Mouse (Mus musculus) megakaryocyte, embryonic 14.5 days (primary cell): ENCODE results near the gene Saa2. TPM values are rescaled to one million over a fixed set of nuclear protein-coding genes. Genes with fewer than 3 reads are reported as not detected.

Experiments used
- H3K27me3 ChIP-seq: replicated peaks from 2 replicates; pipeline ENCODE3; 2012; ENCODE audit warnings: inconsistent platforms
- H3K36me3 ChIP-seq: replicated peaks from 2 replicates; pipeline ENCODE3; 2012; ENCODE audit warnings: low read length, inconsistent platforms, mixed read lengths
- H3K4me1 ChIP-seq: 2 replicates; pipeline ENCODE4 v1.6.1; 2012; ENCODE audit warnings: inconsistent platforms
- H3K4me3 ChIP-seq: replicated peaks from 2 replicates; pipeline ENCODE3; 2012; ENCODE audit warnings: moderate library complexity, mild to moderate bottlenecking, inconsistent platforms
- H3K9me3 ChIP-seq: 2 replicates; pipeline ENCODE4 v1.6.1; 2012; ENCODE audit warnings: inconsistent platforms
- FLI1 ChIP-seq: IDR thresholded peaks from 2 replicates; pipeline ENCODE4 v1.6.1; 2012; ENCODE audit warnings: low read length, inconsistent platforms, mixed read lengths
- GATA1 ChIP-seq: IDR thresholded peaks from 3 replicates; pipeline ENCODE4 v1.6.1; 2012; ENCODE audit warnings: mixed read lengths, low read length, inconsistent platforms, borderline replicate concordance
- polyA plus RNA-seq: library from polyadenylated mRNA; stranded (reverse); fragments of >175 nt; gene quantifications from 2 replicates; pipeline ENCODE4 v1.2.3, GENCODE M21; 2012; ENCODE audit warnings: low replicate concordance; ENCODE audit not compliant: insufficient read depth

Saa2 gene
- polyA plus RNA-seq, 1 experiment = not detected

- Histone ChIP-seq H3K9me3 (no peaks in the 10 kb centered on the region), H3K36me3 (peaks cover 76% of the 10 kb centered on the region), H3K4me1 (peaks cover 21% of the 10 kb centered on the region), H3K4me3 (no peak overlapping the region), H3K27me3 (no peaks in the 10 kb centered on the region)
- TF ChIP-seq FLI1 = no peak
- TF ChIP-seq GATA1 = no peak
These were observed 9.6 kb downstream of the Saa2 start for GRCm38 (mm10) chr7:46761049-46761795.

- Histone ChIP-seq H3K9me3 (no peaks in the 10 kb centered on the region), H3K27me3 (no peaks in the 10 kb centered on the region), H3K4me3 (no peak overlapping the region), H3K4me1 (peaks cover 8% of the 10 kb centered on the region), H3K36me3 (peaks cover 89% of the 10 kb centered on the region)
- TF ChIP-seq GATA1 = no peak
These were observed 11.0 kb downstream of the Saa2 start for GRCm38 (mm10) chr7:46762601-46763000.

- no peaks in the 10 kb centered on the region for H3K27me3 ChIP-seq
- no peaks in the 10 kb centered on the region for H3K9me3 ChIP-seq
- TF ChIP-seq FLI1 = no peak
- TF ChIP-seq GATA1 = no peak
- no peak overlapping the region for H3K4me3 ChIP-seq
- H3K36me3 ChIP-seq = peaks cover 97% of the 10 kb centered on the region
- H3K4me1 ChIP-seq = peaks cover 7% of the 10 kb centered on the region
These were observed 13.1 kb downstream of the Saa2 start for GRCm38 (mm10) chr7:46764672-46765071.

- TF ChIP-seq GATA1 (no peak), FLI1 (no peak)
- Histone ChIP-seq H3K9me3 (no peaks in the 10 kb centered on the region), H3K4me1 (no peaks in the 10 kb centered on the region), H3K27me3 (no peaks in the 10 kb centered on the region), H3K4me3 (no peak overlapping the region), H3K36me3 (peaks cover 92% of the 10 kb centered on the region)
These were observed 15.8 kb downstream of the Saa2 start for GRCm38 (mm10) chr7:46767371-46767770.

GRCm38 (mm10) chr7:46768451-46768850 lies 16.9 kb downstream of the Saa2 start:
- peaks cover 92% of the 10 kb centered on the region for H3K36me3 ChIP-seq
- H3K9me3 ChIP-seq = no peaks in the 10 kb centered on the region
- H3K27me3 ChIP-seq = no peaks in the 10 kb centered on the region
- no peak for TF ChIP-seq GATA1
- no peak for TF ChIP-seq FLI1
- no peak overlapping the region for H3K4me3 ChIP-seq
- H3K4me1 ChIP-seq = 0 out of 2 replicates have a peak, but pooled peaks cover under 1% of the 10 kb centered on the region

- H3K4me3 ChIP-seq = no peak overlapping the region
- H3K36me3 ChIP-seq = peaks cover 93% of the 10 kb centered on the region
- TF ChIP-seq GATA1 (no peak), FLI1 (no peak)
- H3K9me3 ChIP-seq = no peaks in the 10 kb centered on the region
- H3K4me1 ChIP-seq = 0 out of 2 replicates have a peak, but pooled peaks cover 3% of the 10 kb centered on the region
- H3K27me3 ChIP-seq = no peaks in the 10 kb centered on the region
These were observed 19.1 kb downstream of the Saa2 start for GRCm38 (mm10) chr7:46770706-46771105.

- TF ChIP-seq GATA1 (no peak), FLI1 (no peak)
- Histone ChIP-seq H3K36me3 (peaks cover 58% of the 10 kb centered on the region), H3K4me3 (no peak overlapping the region), H3K27me3 (no peaks in the 10 kb centered on the region), H3K4me1 (peaks cover 24% of the 10 kb centered on the region), H3K9me3 (no peaks in the 10 kb centered on the region)
These were observed 37.7 kb downstream of the Saa2 start for GRCm38 (mm10) chr7:46789177-46789849.

GRCm38 (mm10) chr7:46793871-46794270 lies 42.3 kb downstream of the Saa2 start:
- H3K4me1 ChIP-seq = peaks cover 48% of the 10 kb centered on the region
- TF ChIP-seq FLI1 (no peak), GATA1 (no peak)
- peaks cover 26% of the 10 kb centered on the region for H3K36me3 ChIP-seq
- H3K4me3 ChIP-seq = no peak overlapping the region
- no peaks in the 10 kb centered on the region for H3K9me3 ChIP-seq
- no peaks in the 10 kb centered on the region for H3K27me3 ChIP-seq

- H3K9me3 ChIP-seq = no peaks in the 10 kb centered on the region
- H3K27me3 ChIP-seq = no peaks in the 10 kb centered on the region
- peaks cover 55% of the 10 kb centered on the region for H3K4me1 ChIP-seq
- peaks cover 27% of the 10 kb centered on the region for H3K36me3 ChIP-seq
- TF ChIP-seq GATA1 (no peak), FLI1 (peak; percentile 70; the same call in 1 of the 2 replicates)
- H3K4me3 ChIP-seq = peak within 1 kb of the TSS; percentile 98
These were observed 44.0 kb downstream of the Saa2 start, which contains the start of the genes Hps5 and Gtf2h1 for GRCm38 (mm10) chr7:46795287-46796205. Gene Hps5 (minus strand): TSS chr7:46796064. Gene Gtf2h1 (plus strand): TSS chr7:46796103.

GRCm38 (mm10) chr7:46796206-46796679 lies 44.7 kb downstream of the Saa2 start:
- H3K36me3 ChIP-seq = peaks cover 28% of the 10 kb centered on the region
- no peaks in the 10 kb centered on the region for H3K9me3 ChIP-seq
- H3K4me3 ChIP-seq = peak overlapping the region; percentile 98
- no peaks in the 10 kb centered on the region for H3K27me3 ChIP-seq
- peaks cover 53% of the 10 kb centered on the region for H3K4me1 ChIP-seq
- TF ChIP-seq GATA1 (no peak), FLI1 (no peak)
